Mouse (Mus musculus) kidney, adult 11 months (tissue): Measurements from ENCODE around the gene Ctsh.
A peak's percentile ranks its signal among the peaks of the same experiment; 100 is the strongest.
"Not testable (repeated sequence)": the region's sequence is repeated elsewhere in the genome, so short reads cannot be mapped to it uniquely, and the experiment has no call there.

Experiments
- DNase-seq: peaks from one replicate; pipeline ENCODE4 v3.0.0; 2022

The Ctsh gene

GRCm38 (mm10) chr9:90059828-90060573 is 6.0 kb downstream of the Ctsh start:
- DNase-seq: no peak

- DNase-seq: no peak
These were observed 6.6 kb downstream of the Ctsh start for GRCm38 (mm10) chr9:90060574-90060875.

GRCm38 (mm10) chr9:90060932-90061331 is 7.0 kb downstream of the Ctsh start:
- DNase-seq: not testable (repeated sequence)

- DNase-seq: no peak
These were observed 13.4 kb downstream of the Ctsh start for GRCm38 (mm10) chr9:90067341-90067740.

- DNase-seq: no peak
These were observed 14.8 kb downstream of the Ctsh start for GRCm38 (mm10) chr9:90068786-90069185.

GRCm38 (mm10) chr9:90069485-90069884 is 15.5 kb downstream of the Ctsh start:
- DNase-seq: peak; percentile 53

GRCm38 (mm10) chr9:90070174-90070573 is 16.2 kb downstream of the Ctsh start:
- no peak for DNase-seq

- no peak for DNase-seq
These were observed 21.4 kb downstream of the Ctsh start for GRCm38 (mm10) chr9:90075336-90075735.

- no peak for DNase-seq
These were observed 22.2 kb downstream of the Ctsh start for GRCm38 (mm10) chr9:90076131-90076530.

GRCm38 (mm10) chr9:90076849-90077461 is 23.0 kb downstream of the Ctsh start:
- DNase-seq: peak; percentile 59

GRCm38 (mm10) chr9:90081961-90082360 is 28.0 kb downstream of the Ctsh start:
- DNase-seq: not testable (repeated sequence)

- no peak for DNase-seq
These were observed 29.0 kb downstream of the Ctsh start for GRCm38 (mm10) chr9:90082992-90083391.

GRCm38 (mm10) chr9:90084152-90084551 is 30.2 kb downstream of the Ctsh start:
- no peak for DNase-seq

GRCm38 (mm10) chr9:90084766-90085468 is 31.0 kb downstream of the Ctsh start:
- DNase-seq: no peak

- no peak for DNase-seq
These were observed 34.0 kb downstream of the Ctsh start for GRCm38 (mm10) chr9:90087906-90088485.

GRCm38 (mm10) chr9:90089339-90090104 is 35.6 kb downstream of the Ctsh start:
- no peak for DNase-seq

- no peak for DNase-seq
These were observed 45.0 kb downstream of the Ctsh start for GRCm38 (mm10) chr9:90098934-90099333.

GRCm38 (mm10) chr9:90100760-90101159 is 46.8 kb downstream of the Ctsh start:
- DNase-seq: no peak

GRCm38 (mm10) chr9:90105462-90105861 is 51.5 kb downstream of the Ctsh start:
- no peak for DNase-seq

- DNase-seq: no peak
These were observed 53.0 kb downstream of the Ctsh start for GRCm38 (mm10) chr9:90106915-90107314.

GRCm38 (mm10) chr9:90108272-90108671 is 54.3 kb downstream of the Ctsh start:
- DNase-seq: no peak

- DNase-seq: no peak
These were observed 55.4 kb downstream of the Ctsh start for GRCm38 (mm10) chr9:90109386-90109785.

- no peak for DNase-seq
These were observed 59.2 kb downstream of the Ctsh start for GRCm38 (mm10) chr9:90113151-90113550.
